Mouse (Mus musculus) embryonic fibroblast, embryonic 13.5 days (primary cell): Measurements from ENCODE around the gene Sh3pxd2b.

ENCODE experiments used
- CTCF ChIP-seq: IDR thresholded peaks from 2 replicates; pipeline ENCODE4 v1.5.1; 2011; ENCODE audit warnings: mild to moderate bottlenecking, control low read depth, low read length, moderate library complexity, borderline replicate concordance; ENCODE audit not compliant: insufficient read depth
- POLR2A ChIP-seq: IDR thresholded peaks from 2 replicates; pipeline ENCODE4 v1.6.1; 2011; ENCODE audit warnings: low read depth, mild to moderate bottlenecking, control low read depth, low read length, moderate library complexity

DNA sequence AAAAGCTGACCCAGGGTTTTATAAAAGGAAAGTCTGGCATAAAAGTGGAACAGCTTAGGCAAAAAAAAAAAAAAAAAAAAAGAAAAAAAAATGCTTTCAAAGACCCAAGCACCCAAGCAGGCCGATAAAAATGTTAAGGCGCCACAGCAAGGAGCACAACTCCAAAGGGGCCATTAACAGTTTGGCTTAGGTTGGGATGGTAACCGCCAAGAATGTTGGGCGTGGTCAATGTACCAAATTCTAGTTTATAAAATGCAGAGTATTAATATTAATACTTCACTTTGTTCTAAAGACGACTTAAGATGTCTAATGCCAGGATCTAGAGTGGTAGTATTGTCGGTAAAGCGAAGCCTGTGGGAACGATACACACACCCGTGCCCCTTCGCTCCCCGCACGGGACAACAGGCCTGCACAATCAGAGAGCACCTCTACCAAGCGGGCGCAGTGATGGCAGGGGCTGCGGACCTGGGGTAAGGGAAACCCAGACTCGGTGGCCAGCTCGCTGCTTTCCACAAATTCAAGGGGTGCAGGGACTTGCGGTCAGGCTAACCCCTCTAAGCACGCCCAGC, 106.7 kb downstream of the Sh3pxd2b start:
- TF ChIP-seq CTCF (no peak), POLR2A (no peak)
